Mouse (Mus musculus): ENCODE data around the gene Fam120a.

The Fam120a gene

DNA sequence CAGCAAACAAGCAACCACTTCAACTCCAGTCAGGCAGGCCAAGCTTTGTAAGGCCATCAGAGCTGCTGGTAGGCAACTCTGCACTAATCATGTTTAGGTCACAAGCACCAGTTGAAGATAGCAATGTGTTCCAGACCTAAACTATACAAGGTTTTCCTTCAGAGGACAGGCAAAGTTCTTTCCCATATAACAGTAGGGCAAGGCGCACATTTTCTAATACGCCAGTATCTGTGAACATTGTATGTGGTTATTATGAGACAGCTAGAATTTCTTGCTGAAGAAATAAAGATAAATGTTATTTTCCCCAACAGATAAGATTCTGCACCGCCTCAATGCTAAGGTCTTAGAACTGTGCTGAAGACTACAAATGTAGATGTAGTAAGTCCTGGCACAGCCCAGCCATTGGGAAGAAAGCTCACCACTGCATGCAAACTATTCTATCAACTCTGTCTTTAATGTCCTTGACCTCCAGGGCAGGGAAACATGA is 50.7 kb downstream of the Fam120a start:
- DNase-seq (ENCODE audit: low spot score in 2 of 2): no peak

GRCm38 (mm10) chr13:48913680-48914079 is 54.1 kb downstream of the Fam120a start:
- no peak for DNase-seq (ENCODE audit: low spot score in 2 of 2)

GRCm38 (mm10) chr13:48913141-48913540 is 54.7 kb downstream of the Fam120a start:
- no peak for DNase-seq (ENCODE audit: low spot score in 2 of 2)

GRCm38 (mm10) chr13:48911426-48911825 is 56.4 kb downstream of the Fam120a start:
- DNase-seq (ENCODE audit: low spot score in 2 of 2): no peak

DNA sequence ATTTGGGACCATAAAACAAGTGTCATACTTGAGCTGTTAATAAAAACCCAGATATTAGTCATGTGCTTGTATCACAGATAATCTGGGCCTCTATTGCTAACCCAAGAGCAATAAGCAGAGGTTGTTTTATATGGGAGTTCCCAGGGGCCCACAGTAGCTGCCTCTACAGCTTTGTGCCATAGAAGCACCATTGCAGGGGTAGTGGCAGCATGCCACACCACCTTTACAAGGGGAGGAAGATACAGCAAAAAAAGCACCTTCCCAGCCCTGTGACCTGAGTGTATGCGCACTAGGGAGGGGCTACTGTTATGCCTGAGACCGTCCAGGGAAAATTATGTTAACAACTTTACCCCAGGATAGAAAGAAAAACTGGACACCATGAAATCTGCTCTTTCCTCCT is 62.4 kb downstream of the Fam120a start:
- no peak for DNase-seq (ENCODE audit: low spot score in 2 of 2)

DNA sequence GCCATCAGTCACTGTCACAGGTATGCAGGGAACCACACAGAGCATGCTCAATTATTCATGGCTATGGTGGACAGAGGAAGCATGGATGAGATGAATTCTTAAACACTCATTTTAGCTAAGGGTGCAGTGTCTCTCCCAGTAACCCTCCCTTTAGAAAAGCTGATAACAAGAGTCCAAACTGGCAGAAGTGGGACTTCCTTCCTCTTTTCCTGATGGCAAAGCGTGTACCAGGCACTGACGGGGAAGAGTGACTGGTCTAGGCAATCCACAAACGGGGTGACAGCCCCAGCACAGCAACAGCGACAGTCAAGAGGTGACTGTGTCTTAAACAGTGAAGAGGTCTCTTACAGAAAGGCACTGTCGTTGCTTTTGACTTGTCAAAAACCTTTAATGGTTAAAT is 72.4 kb downstream of the Fam120a start:
- DNase-seq (ENCODE audit: low spot score in 2 of 2): no peak

DNA sequence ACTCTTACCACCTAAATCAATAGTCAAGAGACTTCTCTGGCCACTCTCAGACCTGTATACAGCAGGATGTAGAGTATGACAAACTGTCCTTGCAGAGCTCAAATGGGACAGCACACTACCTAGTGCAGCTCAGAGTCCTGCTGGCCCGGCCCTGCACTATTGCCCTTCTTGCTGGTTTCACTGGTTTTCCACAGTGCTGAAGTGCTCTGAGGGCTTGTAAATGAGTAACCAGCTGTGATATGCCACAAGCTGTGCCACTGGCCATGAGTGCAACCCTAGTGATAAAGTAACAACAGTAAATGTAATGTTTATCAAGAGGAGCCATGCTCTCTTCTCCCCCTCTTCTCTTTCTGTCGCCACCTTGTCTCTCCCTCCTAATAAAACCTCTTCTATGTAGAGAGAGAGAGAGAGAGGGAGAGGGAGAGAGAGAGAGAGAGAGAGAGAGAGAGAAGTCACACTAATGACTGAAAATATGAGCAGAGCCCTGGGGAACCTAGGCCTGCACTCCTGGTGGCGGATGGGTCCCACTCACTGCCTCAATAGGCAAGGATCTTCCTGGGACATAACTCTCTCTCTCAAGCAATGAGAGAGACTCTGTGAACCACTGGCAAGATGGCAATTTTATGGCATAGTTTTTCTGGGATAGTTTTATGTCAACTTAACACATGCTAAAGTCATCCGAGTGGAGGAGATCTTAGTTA is 77.4 kb downstream of the Fam120a start:
- DNase-seq (ENCODE audit: low spot score in 2 of 2): no peak

DNA sequence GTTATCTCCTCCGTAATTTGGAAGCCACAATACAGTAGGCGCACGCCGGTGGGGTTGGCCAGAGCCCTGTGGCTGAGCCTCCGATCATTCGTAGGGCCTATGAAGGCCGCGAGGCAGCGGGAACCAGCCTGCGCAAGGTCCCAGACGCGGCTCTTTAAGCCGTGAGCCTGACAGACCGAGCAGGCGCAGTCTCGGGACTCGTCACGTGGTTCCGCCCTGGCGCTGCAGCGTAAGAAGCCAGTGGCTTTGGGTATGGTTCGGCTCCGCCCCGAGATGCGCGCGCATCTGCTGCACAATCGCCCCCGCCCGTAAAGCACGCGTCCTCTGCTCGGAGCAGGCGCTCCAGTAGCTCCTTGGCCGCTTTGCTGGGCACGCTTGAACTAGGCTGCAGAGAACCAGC is 89.3 kb downstream of the Fam120a start:
- peak; percentile 97 to 99 for DNase-seq (ENCODE audit: low spot score in 2 of 2)

DNA sequence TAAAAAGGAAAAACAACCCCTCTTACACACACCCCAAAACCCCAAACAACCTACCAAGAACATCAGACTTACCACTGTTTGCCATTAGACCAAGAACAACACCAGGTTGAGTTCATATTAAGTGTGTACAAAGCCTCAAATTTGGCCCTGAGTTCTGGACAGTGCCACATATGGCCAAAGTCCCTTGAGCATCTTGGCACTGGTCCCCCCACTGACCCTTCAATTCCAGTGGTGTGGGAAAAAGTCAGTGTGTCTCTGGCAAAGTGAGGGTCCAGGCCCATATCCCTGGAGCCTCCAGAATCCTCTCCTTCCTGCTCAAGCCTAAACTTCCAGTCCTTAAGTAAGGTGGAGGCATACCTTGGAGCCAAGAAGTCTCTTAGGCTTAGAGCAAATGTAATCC is 90.0 kb downstream of the Fam120a start:
- no peak for DNase-seq (ENCODE audit: low spot score in 2 of 2)

- no peak for DNase-seq (ENCODE audit: low spot score in 2 of 2)
Measured at GRCm38 (mm10) chr13:48872726-48873125, 95.1 kb downstream of the Fam120a start.

GRCm38 (mm10) chr13:48871887-48872606 is 95.8 kb downstream of the Fam120a start:
- DNase-seq (ENCODE audit: low spot score in 2 of 2): peak in 1 of 2 experiments; percentile 39

- peak in 1 of 2 experiments; percentile 35 for DNase-seq (ENCODE audit: low spot score in 2 of 2)
Measured at GRCm38 (mm10) chr13:48870771-48871731, 96.8 kb downstream of the Fam120a start, which contains the start of gene Phf2. TSS of gene Phf2 (minus strand) at chr13:48871119.

- DNase-seq (ENCODE audit: low spot score in 2 of 2): peak; percentile 60 to 69
Measured at GRCm38 (mm10) chr13:48869950-48870770, 97.7 kb downstream of the Fam120a start.

DNA sequence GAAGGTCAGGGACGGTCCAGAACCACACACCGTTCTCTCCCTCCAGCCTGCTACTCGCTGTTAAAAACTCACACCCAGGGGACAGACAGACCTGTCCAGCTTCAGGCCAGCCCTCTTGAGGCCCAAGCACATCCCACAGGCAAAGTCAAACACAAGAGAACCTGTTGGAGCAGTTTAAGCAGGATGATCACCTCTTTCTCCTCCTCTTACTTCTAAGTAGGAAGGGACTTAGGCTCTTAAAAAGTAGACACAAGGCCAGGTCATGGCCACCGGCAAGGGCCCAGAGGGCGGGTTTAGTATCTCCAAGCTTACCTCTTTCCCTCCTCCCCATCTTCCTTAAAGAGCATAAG is 98.2 kb downstream of the Fam120a start:
- DNase-seq (ENCODE audit: low spot score in 2 of 2): no peak

DNA sequence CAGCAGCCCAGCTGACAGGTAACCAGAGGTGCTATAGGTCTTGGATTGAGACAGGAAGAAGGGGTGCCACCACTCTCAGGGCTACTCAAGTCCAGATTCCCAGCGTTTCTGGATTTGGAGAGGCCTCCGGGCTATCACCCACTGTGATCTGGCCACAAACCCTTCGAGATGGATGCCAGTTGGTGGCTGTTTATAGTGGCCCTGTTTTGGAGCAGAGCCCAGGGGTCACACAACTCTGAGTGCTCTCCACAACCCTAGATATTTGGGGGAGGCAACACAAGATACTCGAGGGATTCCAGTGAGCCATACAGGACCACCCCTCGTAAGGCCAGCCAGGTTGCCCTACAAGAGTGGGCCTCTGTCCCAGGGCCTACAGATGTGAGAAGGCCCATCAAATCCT is 98.7 kb downstream of the Fam120a start:
- DNase-seq (ENCODE audit: low spot score in 2 of 2): no peak

GRCm38 (mm10) chr13:48864673-48865356 is 103.0 kb downstream of the Fam120a start:
- peak; percentile 39 to 45 for DNase-seq (ENCODE audit: low spot score in 2 of 2)

DNA sequence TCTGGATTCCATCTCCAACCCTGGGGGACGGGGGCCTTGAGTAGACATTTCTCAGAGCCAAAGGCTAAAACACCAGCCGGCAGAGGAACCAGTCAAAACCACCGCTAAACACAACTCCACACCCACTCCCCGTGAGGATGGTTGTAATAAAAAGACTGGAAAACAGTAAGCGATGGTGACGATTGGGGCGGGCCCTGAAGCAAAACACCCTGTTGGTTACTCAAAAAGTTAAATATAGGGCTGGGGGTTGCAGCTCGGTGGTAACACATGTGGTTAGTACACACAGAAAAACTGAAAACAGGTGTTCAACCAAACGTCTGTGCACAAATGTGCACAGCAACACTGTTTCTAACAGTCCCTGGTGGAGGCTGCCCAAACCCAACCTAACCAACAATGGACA is 104.3 kb downstream of the Fam120a start:
- peak; percentile 78 to 85 for DNase-seq (ENCODE audit: low spot score in 2 of 2)

- no peak for DNase-seq (ENCODE audit: low spot score in 2 of 2)
Measured at GRCm38 (mm10) chr13:48861913-48862312, 105.9 kb downstream of the Fam120a start.

GRCm38 (mm10) chr13:48858779-48859178 is 109.0 kb downstream of the Fam120a start:
- no peak for DNase-seq (ENCODE audit: low spot score in 2 of 2)

DNA sequence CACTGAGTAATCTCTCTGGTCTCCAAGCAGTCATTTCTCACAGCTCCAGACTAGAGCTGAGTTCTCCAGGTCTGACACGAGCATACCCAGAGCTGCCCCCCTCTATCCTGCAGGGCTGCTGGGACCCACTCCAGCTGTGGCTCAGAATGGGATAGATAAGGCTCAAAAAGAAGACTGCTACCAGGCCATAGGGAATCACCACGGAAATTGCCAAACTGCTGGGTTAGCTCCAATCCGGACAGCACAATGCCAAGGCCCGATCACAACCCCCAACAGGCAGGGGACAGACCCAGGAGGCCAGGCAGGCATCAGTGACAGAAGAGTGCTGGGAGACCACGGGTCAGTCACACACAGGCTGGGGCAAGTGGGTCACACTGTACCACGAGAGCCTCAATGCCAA is 109.8 kb downstream of the Fam120a start:
- DNase-seq (ENCODE audit: low spot score in 2 of 2): no peak
